Mouse (Mus musculus) naive thymus-derived CD4-positive, alpha-beta T cell, adult 2 months (primary cell): ENCODE measurements around the gene Sema3f.
A peak's percentile ranks its signal among the peaks of the same experiment; 100 is the strongest.

Source experiments
- DNase-seq: peaks from one replicate; pipeline ENCODE4 v3.0.0-alpha.2; 2011; ENCODE audit warnings: low read depth

Sema3f gene

GRCm38 (mm10) chr9:107660777-107661176 is 49.5 kb downstream of the Sema3f start:
- no peak for DNase-seq

DNA sequence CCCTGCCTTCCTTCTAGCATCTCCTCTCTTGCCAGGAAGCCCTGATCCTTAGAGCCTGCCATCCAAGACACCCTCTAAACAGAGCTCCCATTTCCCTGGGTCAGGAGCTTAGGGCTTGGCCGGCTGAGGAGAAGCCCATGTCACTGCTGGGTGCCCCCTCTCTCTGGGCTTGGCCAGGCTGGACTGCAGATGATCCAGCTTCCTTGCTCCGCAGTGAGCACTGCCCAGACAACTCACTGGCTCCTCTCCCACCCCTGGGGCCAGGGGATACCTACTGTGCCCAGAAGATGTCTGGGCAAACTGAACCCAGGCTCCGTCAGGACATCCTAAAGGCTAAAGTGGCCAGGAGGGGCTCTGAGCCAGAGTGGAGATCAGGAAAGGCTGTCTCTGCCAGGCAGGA is 50.3 kb downstream of the Sema3f start:
- no peak for DNase-seq

- DNase-seq, result no peak
These were observed 50.7 kb downstream of the Sema3f start for GRCm38 (mm10) chr9:107659551-107659950.

DNA sequence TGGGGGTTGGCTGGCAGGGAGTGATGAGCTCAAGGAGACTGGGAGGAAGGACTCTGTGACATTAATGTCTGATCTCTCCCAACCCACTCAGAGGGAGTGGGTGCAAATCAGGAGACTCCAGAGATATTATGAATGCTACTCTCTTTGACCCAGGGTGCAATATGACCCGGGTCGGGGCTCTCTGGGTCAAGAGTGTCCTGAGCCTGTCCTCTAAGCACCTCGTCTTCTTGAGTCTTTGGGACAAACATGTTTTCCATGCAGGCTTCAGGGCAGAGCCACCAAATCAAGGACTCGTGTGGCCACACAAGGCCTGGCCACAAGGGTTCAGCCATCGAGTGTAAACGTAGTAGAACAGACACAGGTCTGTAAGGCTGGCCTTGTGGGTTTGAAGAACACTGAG is 52.2 kb downstream of the Sema3f start:
- DNase-seq, result no peak

DNA sequence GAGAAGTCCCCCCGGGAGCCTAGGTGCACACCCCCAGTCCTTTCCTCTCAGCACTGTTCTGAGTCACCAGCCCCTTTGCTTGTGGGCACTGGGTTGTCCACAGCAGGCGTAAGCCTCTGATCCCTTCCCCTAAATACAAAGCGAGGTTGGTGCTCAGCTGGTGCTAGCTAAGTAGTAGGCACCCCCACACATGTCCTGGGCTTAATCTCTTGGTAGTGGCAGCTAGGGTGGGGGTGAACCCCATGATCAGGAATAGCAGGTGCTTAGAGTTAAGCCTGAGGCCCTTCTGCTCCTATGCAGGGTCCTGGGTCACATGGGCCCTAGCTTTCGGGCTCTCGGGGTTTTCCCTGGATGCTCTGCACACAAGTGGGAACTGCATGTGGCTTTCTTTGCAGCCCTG is 53.1 kb downstream of the Sema3f start:
- DNase-seq, result no peak

DNA sequence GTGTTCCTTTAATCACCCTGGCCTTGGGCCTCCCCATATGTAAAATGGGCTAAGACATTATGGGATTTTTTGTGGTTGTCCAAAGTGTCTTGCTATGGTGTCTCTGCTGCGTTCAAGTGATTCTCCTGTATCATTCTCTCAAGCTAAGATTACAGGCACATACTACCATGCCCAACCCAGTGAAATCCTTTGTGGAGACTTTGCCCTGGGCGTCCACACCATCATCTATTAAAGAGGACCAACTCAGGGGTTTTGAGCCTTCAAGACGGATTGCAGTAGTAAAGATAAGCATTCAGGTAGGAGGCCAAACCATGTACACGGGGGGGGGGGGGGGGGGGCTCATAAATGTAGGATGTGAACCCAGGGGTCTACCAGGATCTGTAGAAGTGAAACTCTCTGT is 55.7 kb downstream of the Sema3f start:
- no peak for DNase-seq

DNA sequence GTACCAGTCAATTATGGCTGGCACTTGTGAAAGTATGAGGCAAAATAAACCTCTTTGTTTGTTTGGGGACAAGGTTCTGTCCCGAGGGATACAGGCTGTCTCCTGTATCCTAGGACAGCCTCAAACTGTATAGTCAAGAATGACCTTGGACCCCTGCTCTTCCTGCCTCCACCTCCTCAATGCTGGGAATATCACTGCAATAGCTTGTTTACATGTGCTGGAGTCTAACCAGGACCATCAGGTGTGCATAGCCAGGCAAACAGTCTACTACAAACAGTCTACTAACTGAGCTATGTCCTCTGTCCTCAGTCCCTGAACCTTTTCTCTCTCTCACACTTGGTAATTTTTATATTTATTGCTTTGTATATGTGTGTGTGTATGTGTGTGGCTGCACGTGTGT is 56.8 kb downstream of the Sema3f start:
- no peak for DNase-seq

DNA sequence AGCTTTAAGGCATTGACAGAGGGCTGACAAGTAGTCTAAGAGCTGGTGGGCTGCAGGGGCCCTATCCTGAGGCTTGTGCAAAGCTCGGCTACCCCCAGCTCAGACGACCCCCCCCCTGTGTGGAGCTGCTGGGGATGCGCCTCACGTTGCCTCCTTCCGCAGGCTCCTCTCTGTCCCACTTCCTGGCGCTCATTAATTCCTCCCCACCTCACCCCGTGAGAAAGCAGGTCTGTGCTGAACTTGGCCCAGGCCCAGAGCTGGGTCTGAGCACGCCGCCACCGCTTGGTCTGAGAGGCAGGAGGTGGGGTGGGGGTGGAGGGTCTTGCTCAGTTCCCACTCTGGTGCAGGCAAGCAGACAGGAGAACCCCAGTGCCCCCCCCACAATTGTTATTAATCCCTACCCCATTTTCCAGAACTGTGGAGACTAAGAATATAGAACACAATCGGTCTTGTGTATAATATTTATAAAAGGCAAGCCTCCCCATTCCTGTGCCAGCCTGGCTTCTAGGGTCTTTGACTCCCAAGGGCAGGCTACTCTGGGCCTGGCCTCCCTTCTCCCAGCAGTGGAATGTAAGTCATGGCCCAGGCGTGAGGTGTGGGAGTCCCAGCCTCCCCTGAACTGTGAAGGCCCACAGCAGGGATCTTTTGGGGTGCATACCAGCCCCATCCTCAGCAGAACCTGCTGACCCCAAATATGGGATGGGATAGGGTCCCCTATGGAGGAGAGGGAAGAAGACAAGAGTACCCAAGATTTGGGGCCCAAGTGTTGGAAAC is 59.4 kb downstream of the Sema3f start:
- DNase-seq, result no peak

- no peak for DNase-seq
These were observed 60.0 kb downstream of the Sema3f start for GRCm38 (mm10) chr9:107650225-107650624.

DNA sequence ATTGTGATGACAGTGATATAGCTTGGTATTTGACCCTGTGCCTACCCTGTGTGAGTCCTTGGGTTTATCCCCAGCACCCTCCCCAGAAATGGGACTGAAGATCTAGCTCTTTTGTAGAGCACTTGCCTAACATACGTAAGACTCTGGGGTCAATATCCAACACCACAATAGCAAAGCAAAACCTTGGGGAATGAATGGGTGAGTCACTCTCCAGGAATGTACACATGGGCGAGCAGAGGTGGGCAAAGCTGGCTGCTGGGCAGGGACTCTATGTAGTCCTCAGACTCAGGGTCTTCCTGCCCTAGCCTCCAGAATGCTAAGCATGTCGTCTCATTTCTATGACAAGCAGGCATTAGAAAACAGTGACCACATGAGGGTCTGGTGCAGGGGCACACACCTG is 61.5 kb downstream of the Sema3f start:
- DNase-seq, result no peak

- peak; percentile 46 for DNase-seq
These were observed 63.3 kb downstream of the Sema3f start for GRCm38 (mm10) chr9:107646975-107647374.

- DNase-seq, result peak; percentile 90
These were observed 64.7 kb downstream of the Sema3f start for GRCm38 (mm10) chr9:107645577-107645976.

GRCm38 (mm10) chr9:107645153-107645510 is 65.1 kb downstream of the Sema3f start:
- no peak for DNase-seq

DNA sequence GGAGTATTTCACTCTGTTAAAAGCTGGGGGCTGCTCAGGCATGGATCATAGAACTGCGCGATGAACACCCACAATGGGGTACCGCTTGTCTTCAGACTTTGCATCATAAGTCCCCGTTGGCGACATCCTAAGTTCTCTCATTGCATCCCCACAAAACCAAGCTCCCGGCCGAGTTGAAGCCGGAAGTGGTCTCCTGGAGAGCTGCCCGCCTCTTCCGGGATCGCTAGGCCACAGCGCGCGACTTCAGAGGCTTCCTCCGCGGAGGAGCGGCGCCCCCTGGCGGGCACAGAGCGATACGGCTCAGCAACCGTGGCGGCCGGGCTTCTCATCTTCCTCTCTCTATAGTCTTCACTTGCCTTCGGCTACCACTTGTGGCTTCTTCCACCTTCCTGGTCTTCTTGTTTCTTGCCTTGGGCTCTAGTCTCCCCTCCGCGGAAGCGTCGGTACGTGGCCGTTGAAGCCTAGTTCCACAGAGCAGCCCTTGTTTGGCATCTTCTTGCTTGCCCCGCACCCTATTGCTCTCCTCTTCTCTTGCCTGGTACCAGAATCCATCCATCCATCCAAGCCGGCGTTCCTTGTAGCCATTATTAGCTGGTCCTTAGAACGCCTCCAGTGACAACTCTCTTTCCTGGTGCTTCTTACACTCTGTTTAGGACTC is 65.7 kb downstream of the Sema3f start:
- peak; percentile 94 for DNase-seq

DNA sequence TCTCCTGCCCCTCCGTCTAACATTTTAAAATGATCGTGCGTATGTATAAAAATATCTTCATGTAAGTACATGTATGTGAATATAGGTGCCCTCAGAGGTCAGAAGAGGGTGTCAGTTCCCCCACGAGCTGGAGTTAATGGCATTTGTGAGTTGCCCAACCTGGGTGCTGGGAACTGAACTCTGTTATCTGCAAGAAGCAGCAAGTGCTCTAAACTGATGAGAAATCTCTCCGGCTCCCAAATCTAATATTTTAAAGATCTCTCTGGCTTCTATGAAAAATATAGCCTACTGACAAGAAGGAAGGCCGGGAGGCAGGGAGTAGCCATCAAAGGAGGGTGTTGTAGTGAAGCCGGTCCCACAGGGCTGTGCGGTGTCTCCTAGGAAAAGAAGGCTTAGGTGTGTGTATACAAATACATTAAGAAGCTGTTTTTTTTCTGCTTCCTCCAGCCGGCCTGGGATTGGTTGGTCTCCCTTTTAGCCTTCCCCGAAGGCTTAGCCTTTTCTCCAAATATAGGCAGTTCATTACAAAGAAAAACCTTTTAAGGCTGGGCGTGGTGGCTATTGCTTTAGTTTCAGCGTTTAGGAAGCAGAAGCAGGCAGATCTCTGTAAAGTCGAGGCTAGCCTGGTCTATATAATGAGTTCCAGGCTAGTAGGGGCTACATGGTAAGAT is 66.6 kb downstream of the Sema3f start:
- DNase-seq, result peak; percentile 13

GRCm38 (mm10) chr9:107641666-107642065 is 68.6 kb downstream of the Sema3f start:
- no peak for DNase-seq

DNA sequence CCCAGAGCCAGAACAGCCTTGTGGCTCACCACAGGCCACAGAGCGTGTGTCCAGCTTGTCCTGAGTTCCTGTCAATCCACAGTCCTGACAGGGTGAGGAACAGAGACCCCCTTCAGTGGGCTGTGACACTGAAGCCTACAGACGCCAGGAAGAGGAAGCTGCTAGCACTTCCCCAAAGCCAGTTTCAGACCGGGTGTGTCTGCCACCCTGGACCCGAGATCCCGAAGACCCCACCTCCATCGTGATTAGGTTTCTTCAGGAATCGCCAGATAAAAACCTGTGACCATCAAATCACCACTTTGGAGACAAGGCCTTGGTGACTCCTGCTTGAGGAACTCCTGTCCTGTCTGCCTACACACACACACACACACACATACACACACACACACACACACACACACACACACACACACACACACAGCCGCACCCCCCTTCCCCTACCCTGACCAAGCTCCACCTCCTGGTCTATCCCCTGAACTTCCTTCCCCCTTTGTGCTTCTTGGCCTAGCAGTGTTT is 70.0 kb downstream of the Sema3f start:
- peak; percentile 64 for DNase-seq

GRCm38 (mm10) chr9:107637070-107637469 is 73.2 kb downstream of the Sema3f start:
- no peak for DNase-seq

- peak; percentile 95 for DNase-seq
These were observed 74.8 kb downstream of the Sema3f start, which contains the start of gene Gnai2 for GRCm38 (mm10) chr9:107635279-107636028. TSS of gene Gnai2 (minus strand) at chr9:107635367.

DNA sequence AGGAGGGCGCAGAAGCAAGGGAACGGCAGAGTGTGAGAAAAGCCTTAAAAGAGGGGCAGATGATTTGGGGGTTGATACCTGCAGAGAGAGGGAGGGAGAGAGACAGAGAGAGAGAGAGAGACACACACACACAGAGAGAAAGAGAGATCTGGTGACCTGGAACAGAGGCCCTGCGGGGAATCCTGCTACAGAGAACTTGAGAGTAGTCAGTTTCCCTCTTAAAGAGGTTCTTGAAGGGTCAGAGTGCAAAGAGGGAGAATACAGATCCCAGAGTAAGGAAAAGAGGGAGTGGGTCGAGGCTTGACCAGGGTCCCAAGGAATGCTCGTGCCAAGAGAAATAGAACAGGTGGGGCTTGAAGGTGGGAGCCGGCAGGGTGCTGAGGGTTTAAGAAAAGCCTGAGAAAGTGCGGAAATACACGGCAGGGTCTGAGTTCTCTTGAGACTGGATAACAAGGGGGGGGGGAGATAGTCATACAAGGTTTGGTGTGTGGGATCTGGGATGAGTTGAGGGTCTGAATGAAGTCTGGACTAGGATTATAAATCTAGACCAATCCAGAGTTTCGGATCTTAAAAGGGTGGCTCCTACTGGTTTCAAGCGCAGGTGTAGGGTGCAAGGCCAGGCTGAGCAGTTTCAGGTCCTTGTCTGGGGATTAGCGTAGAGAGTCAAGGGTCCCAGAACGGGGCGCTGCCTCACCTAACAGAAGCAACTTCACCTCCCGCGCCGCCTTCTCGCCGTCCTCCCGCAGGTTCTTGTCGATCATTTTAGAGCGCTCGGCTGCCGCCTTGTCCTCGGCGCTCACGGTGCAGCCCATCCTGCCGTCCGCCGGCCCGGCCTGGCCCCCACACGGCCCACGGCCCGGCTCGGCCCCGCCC is 75.6 kb downstream of the Sema3f start:
- DNase-seq, result no peak
